Mouse (Mus musculus): ENCODE results near the gene Zbtb20. TPM values are rescaled to one million over a fixed set of nuclear protein-coding genes. Genes with fewer than 3 reads are reported as not detected.

Zbtb20 gene
- polyA plus RNA-seq, 1 experiment from 2014 or later, result 30.9 TPM

GRCm38 (mm10) chr16:42874910-42875851 is 500 bp upstream of the Zbtb20 start:
- Histone ChIP-seq H3K27me3 (replicated peaks) (no peaks in the 10 kb centered on the region), H3K4me1 (peaks cover 16% of the 10 kb centered on the region; the same call in 1 of the 2 replicates), H3K36me3 (no peaks in the 10 kb centered on the region), H3K4me2 (peak overlapping the region; percentile 68), H3K9me3 (no peaks in the 10 kb centered on the region), H3K27ac (replicated peaks) (peak overlapping the region; percentile 99), H3K4me3 (peak overlapping the region; percentile 71), H3K9ac (peak overlapping the region; percentile 80)
- WGBS, result under 1% methylated on average over 54 of the region's 54 CpGs
- peak; percentile 93 for ATAC-seq (ENCODE audit: extremely low read depth, insufficient number of reproducible peaks, low FRiP score, low TSS enrichment)

- Histone ChIP-seq H3K36me3 (no peaks in the 10 kb centered on the region), H3K9me3 (no peaks in the 10 kb centered on the region), H3K27ac (replicated peaks) (peak overlapping the region; percentile 99), H3K4me1 (peaks cover 16% of the 10 kb centered on the region; the same call in 1 of the 2 replicates), H3K27me3 (replicated peaks) (no peaks in the 10 kb centered on the region), H3K9ac (peak overlapping the region; percentile 90), H3K4me2 (peak overlapping the region; percentile 75), H3K4me3 (peak overlapping the region; percentile 71)
- under 1% methylated on average over 19 of the region's 62 CpGs for WGBS
- ATAC-seq (ENCODE audit: extremely low read depth, insufficient number of reproducible peaks, low FRiP score, low TSS enrichment), result peak; percentile 53
Measured at GRCm38 (mm10) chr16:42876021-42877000, 630 bp downstream of the Zbtb20 start.

GRCm38 (mm10) chr16:42880046-42880445 is 4.4 kb downstream of the Zbtb20 start:
- H3K9ac ChIP-seq, result no peak overlapping the region
- ATAC-seq (ENCODE audit: extremely low read depth, insufficient number of reproducible peaks, low FRiP score, low TSS enrichment), result no peak
- H3K4me3 ChIP-seq, result no peak overlapping the region
- no peaks in the 10 kb centered on the region for H3K27me3 ChIP-seq (replicated peaks)
- peaks cover 10% of the 10 kb centered on the region; the same call in 1 of the 2 replicates for H3K4me1 ChIP-seq
- WGBS, result 69% methylated on average over 3 of the region's 3 CpGs
- no peak overlapping the region for H3K4me2 ChIP-seq
- no peaks in the 10 kb centered on the region for H3K36me3 ChIP-seq
- no peak overlapping the region for H3K27ac ChIP-seq (replicated peaks)
- H3K9me3 ChIP-seq, result no peaks in the 10 kb centered on the region

GRCm38 (mm10) chr16:42885538-42885937 is 9.9 kb downstream of the Zbtb20 start:
- no peak overlapping the region for H3K9ac ChIP-seq
- H3K27me3 ChIP-seq (replicated peaks), result no peaks in the 10 kb centered on the region
- no peaks in the 10 kb centered on the region for H3K36me3 ChIP-seq
- WGBS, result 56% methylated on average over 2 of the region's 2 CpGs
- no peak for ATAC-seq (ENCODE audit: extremely low read depth, insufficient number of reproducible peaks, low FRiP score, low TSS enrichment)
- no peaks in the 10 kb centered on the region for H3K9me3 ChIP-seq
- no peak overlapping the region for H3K4me2 ChIP-seq
- no peak overlapping the region for H3K4me3 ChIP-seq
- peaks cover 9% of the 10 kb centered on the region for H3K4me1 ChIP-seq
- H3K27ac ChIP-seq (replicated peaks), result no peak overlapping the region

GRCm38 (mm10) chr16:42885964-42886363 is 10.3 kb downstream of the Zbtb20 start:
- Histone ChIP-seq H3K4me1 (peaks cover 10% of the 10 kb centered on the region), H3K27me3 (replicated peaks) (no peaks in the 10 kb centered on the region), H3K27ac (replicated peaks) (no peak overlapping the region), H3K9ac (no peak overlapping the region), H3K9me3 (no peaks in the 10 kb centered on the region), H3K36me3 (no peaks in the 10 kb centered on the region), H3K4me3 (no peak overlapping the region), H3K4me2 (no peak overlapping the region)
- ATAC-seq (ENCODE audit: extremely low read depth, insufficient number of reproducible peaks, low FRiP score, low TSS enrichment), result no peak
- WGBS, result 77% methylated on average over 7 of the region's 7 CpGs

GRCm38 (mm10) chr16:42897125-42897693 is 21.5 kb downstream of the Zbtb20 start:
- no peak for ATAC-seq (ENCODE audit: extremely low read depth, insufficient number of reproducible peaks, low FRiP score, low TSS enrichment)

GRCm38 (mm10) chr16:42900328-42900727 is 24.6 kb downstream of the Zbtb20 start:
- no peaks in the 10 kb centered on the region for H3K36me3 ChIP-seq
- 0 out of 2 replicates have a peak, but pooled peaks cover 6% of the 10 kb centered on the region for H3K4me1 ChIP-seq
- no peak overlapping the region for H3K27ac ChIP-seq (replicated peaks)
- ATAC-seq (ENCODE audit: extremely low read depth, insufficient number of reproducible peaks, low FRiP score, low TSS enrichment), result no peak
- no peaks in the 10 kb centered on the region for H3K27me3 ChIP-seq (replicated peaks)
- 78% methylated on average over 1 of the region's 1 CpGs for WGBS
- H3K9me3 ChIP-seq, result no peaks in the 10 kb centered on the region
- H3K9ac ChIP-seq, result no peak overlapping the region
- no peak overlapping the region for H3K4me2 ChIP-seq
- no peak overlapping the region for H3K4me3 ChIP-seq

More at GRCm38 (mm10) chr16:42897125-42897693, 21.5 kb downstream of the Zbtb20 start:
- Histone ChIP-seq H3K9me3 (no peaks in the 10 kb centered on the region), H3K4me2 (no peak overlapping the region), H3K9ac (no peak overlapping the region), H3K4me3 (no peak overlapping the region), H3K36me3 (no peaks in the 10 kb centered on the region), H3K27me3 (replicated peaks) (no peaks in the 10 kb centered on the region), H3K4me1 (0 out of 2 replicates have a peak, but pooled peaks cover 3% of the 10 kb centered on the region), H3K27ac (replicated peaks) (no peak overlapping the region)
- WGBS, result 74% methylated on average over 3 of the region's 3 CpGs

- H3K27ac ChIP-seq (replicated peaks), result peak overlapping the region; percentile 84
- H3K9ac ChIP-seq, result peak overlapping the region; percentile 72
- peaks cover 13% of the 10 kb centered on the region for H3K4me1 ChIP-seq
- ATAC-seq (ENCODE audit: extremely low read depth, insufficient number of reproducible peaks, low FRiP score, low TSS enrichment), result peak; percentile 19; the same call in 1 of the 2 replicates
- peak overlapping the region; percentile 48 for H3K4me3 ChIP-seq
- H3K9me3 ChIP-seq, result no peaks in the 10 kb centered on the region
- no peaks in the 10 kb centered on the region for H3K27me3 ChIP-seq (replicated peaks)
- 28% methylated on average over 4 of the region's 4 CpGs for WGBS
- no peaks in the 10 kb centered on the region for H3K36me3 ChIP-seq
- peak overlapping the region; percentile 68 for H3K4me2 ChIP-seq
Measured at GRCm38 (mm10) chr16:42907283-42907701, 31.6 kb downstream of the Zbtb20 start.

GRCm38 (mm10) chr16:42908381-42908780 is 32.7 kb downstream of the Zbtb20 start:
- no peak for ATAC-seq (ENCODE audit: extremely low read depth, insufficient number of reproducible peaks, low FRiP score, low TSS enrichment)
- no peaks in the 10 kb centered on the region for H3K36me3 ChIP-seq
- H3K9ac ChIP-seq, result no peak overlapping the region
- peak overlapping the region; percentile 68 for H3K4me2 ChIP-seq
- no peaks in the 10 kb centered on the region for H3K27me3 ChIP-seq (replicated peaks)
- H3K9me3 ChIP-seq, result no peaks in the 10 kb centered on the region
- H3K4me3 ChIP-seq, result no peak overlapping the region
- peaks cover 13% of the 10 kb centered on the region for H3K4me1 ChIP-seq
- no peak overlapping the region for H3K27ac ChIP-seq (replicated peaks)

- no peak overlapping the region for H3K4me3 ChIP-seq
- no peak overlapping the region for H3K9ac ChIP-seq
- ATAC-seq (ENCODE audit: extremely low read depth, insufficient number of reproducible peaks, low FRiP score, low TSS enrichment), result no peak
- H3K27ac ChIP-seq (replicated peaks), result no peak overlapping the region
- peaks cover 13% of the 10 kb centered on the region for H3K4me1 ChIP-seq
- no peaks in the 10 kb centered on the region for H3K27me3 ChIP-seq (replicated peaks)
- H3K4me2 ChIP-seq, result no peak overlapping the region
- no peaks in the 10 kb centered on the region for H3K9me3 ChIP-seq
- 77% methylated on average over 5 of the region's 5 CpGs for WGBS
- H3K36me3 ChIP-seq, result no peaks in the 10 kb centered on the region
Measured at GRCm38 (mm10) chr16:42908896-42909295, 33.2 kb downstream of the Zbtb20 start.
